Mouse (Mus musculus) liver, embryonic 11.5 days (tissue): ENCODE measurements around the gene C2. TPM values are rescaled to one million over a fixed set of nuclear protein-coding genes. Genes with fewer than 3 reads are reported as not detected.

ENCODE experiments used
- ATAC-seq: fragments of 200-750 bp; cut with Nextera tagmentation; replicated peaks from 2 replicates; pipeline ENCODE4 v1.8.0; 2017; ENCODE audit warnings: moderate number of reproducible peaks, mild to moderate bottlenecking, moderate TSS enrichment, moderate library complexity; ENCODE audit not compliant: low FRiP score
- DNase-seq: peaks from one replicate; pipeline ENCODE4 v3.0.0-alpha.2; 2017; ENCODE audit warnings: low spot score
- H3K27ac ChIP-seq: fragments of 300-500 bp; sonication (generic); 2 replicates; pipeline ENCODE4 v1.5.1; 2014; ENCODE audit warnings: mild to moderate bottlenecking, low read depth, low read length, control low read depth
- H3K27me3 ChIP-seq: fragments of 300-500 bp; sonication (generic); replicated peaks from 2 replicates; pipeline ENCODE4 v1.6.1; 2014; ENCODE audit warnings: low read length, mixed read lengths; ENCODE audit not compliant: control insufficient read depth, insufficient read depth
- H3K36me3 ChIP-seq: fragments of 300-500 bp; sonication (generic); 2 replicates; pipeline ENCODE4 v1.6.1; 2014; ENCODE audit warnings: mild to moderate bottlenecking, low read length, moderate library complexity, mixed read lengths; ENCODE audit not compliant: control insufficient read depth, insufficient read depth
- H3K4me1 ChIP-seq: fragments of 300-500 bp; sonication (generic); replicated peaks from 2 replicates; pipeline ENCODE4 v1.6.1; 2014; ENCODE audit warnings: low read length, mixed read lengths; ENCODE audit not compliant: control insufficient read depth, insufficient read depth
- H3K4me2 ChIP-seq: fragments of 300-500 bp; sonication (generic); 2 replicates; pipeline ENCODE4 v1.6.1; 2014; ENCODE audit warnings: mild to moderate bottlenecking, control low read depth, moderate library complexity
- H3K4me3 ChIP-seq: fragments of 300-500 bp; sonication (generic); 2 replicates; pipeline ENCODE4 v1.5.1; 2014; ENCODE audit warnings: low read depth, low read length, control low read depth
- H3K9ac ChIP-seq: fragments of 300-500 bp; sonication (generic); 2 replicates; pipeline ENCODE4 v1.6.1; 2014; ENCODE audit warnings: low read depth, low read length, control low read depth
- H3K9me3 ChIP-seq: fragments of 300-500 bp; sonication (generic); 2 replicates; pipeline ENCODE4 v1.6.1; 2016; ENCODE audit warnings: low read length, inconsistent platforms, mixed read lengths; ENCODE audit not compliant: control insufficient read depth
- WGBS: fragments of 180-500 bp; shearing (Covaris S2); extraction: QIAGEN DNeasy Blood & Tissue Kit; methylation state at CpG from one replicate; pipeline ENCODE4 v1.1.7; 2014; 5-methylcytosine and 5-hydroxymethylcytosine counted together
- polyA plus RNA-seq: library from polyadenylated mRNA; unstranded; fragments of >200 nt; fragmentation: Nextera tagmentation; extraction: Ambion mirVana; gene quantifications from 2 replicates; pipeline ENCODE4 v1.2.1, GENCODE M21; 2014

C2 gene
- polyA plus RNA-seq, 1 experiment from 2014 or later: 9.0 TPM

DNA sequence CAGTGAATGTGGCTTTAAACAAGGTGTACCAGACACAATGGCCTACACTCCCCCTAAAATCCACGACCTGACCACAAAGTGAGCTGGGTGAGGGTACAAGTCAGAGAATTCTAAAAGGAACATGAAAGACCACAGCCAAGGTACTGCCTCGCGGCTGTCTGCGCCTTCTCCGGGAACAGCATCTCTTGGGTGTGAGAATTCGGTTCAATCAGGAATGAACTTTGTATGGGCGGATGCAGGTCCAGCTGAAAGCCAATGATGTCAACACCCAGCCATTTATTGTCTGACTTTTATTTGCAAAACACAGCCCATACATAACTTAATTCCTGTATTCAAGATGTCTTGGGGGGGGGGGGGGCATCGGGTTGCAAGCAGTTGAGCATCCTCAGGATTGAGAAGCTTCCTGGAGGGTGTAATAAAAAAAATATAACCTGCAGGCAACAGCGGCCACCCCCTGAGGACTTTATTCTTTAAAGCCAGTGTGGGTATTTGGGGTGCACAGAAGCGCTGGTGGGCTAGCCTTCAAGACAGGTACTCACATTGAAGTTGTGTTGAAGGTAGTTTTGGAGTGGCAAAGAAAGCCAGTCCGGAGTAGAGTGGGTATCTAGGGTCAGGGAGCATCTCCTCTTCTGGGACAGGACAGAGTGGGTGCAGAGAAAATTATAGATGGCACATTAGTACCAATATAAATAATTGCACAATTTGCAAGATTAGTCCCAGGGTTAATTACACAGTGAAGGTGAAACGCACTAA is 4.8 kb downstream of the C2 start:
- ATAC-seq (no peak), DNase-seq (no peak)
- H3K27ac ChIP-seq: peak overlapping the region; percentile 82
- peak overlapping the region; percentile 91; the same call in 1 of the 2 replicates for H3K4me3 ChIP-seq
- H3K9ac ChIP-seq: peak overlapping the region; percentile 93
- peak overlapping the region; percentile 97 for H3K4me2 ChIP-seq
- peaks cover 6% of the 10 kb centered on the region for H3K36me3 ChIP-seq
- H3K9me3 ChIP-seq: peaks cover 4% of the 10 kb centered on the region; the same call in 1 of the 2 replicates
- no peaks in the 10 kb centered on the region for H3K27me3 ChIP-seq
- WGBS: 76% methylated on average over 12 of the region's 12 CpGs
- peaks cover 33% of the 10 kb centered on the region for H3K4me1 ChIP-seq

DNA sequence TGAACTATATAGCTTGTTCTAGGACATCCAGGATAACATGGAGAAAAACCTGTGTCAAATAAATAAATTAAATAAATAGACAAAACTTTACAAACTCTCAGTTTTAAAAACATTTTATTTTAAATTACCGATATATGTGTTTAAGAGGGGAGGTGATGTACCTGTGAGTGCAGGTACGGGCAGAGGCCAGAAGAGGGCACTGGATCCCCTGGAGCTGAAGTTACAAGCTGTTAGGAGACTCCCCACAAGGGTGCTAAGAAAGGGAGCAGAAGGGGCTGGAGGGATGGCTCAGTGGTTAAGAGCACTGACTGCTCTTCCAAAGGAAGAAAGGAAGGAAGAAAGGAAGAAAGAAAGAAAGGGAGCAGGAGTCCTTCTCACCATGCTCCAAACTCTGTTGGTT is 6.7 kb downstream of the C2 start:
- ATAC-seq (no peak), DNase-seq (no peak)
- Histone ChIP-seq H3K9me3 (peaks cover 3% of the 10 kb centered on the region; the same call in 1 of the 2 replicates), H3K9ac (no peak overlapping the region), H3K27me3 (no peaks in the 10 kb centered on the region), H3K4me1 (peaks cover 21% of the 10 kb centered on the region), H3K36me3 (peaks cover 4% of the 10 kb centered on the region), H3K27ac (no peak overlapping the region), H3K4me3 (no peak overlapping the region), H3K4me2 (no peak overlapping the region)
- WGBS: 92% methylated on average over 2 of the region's 2 CpGs

DNA sequence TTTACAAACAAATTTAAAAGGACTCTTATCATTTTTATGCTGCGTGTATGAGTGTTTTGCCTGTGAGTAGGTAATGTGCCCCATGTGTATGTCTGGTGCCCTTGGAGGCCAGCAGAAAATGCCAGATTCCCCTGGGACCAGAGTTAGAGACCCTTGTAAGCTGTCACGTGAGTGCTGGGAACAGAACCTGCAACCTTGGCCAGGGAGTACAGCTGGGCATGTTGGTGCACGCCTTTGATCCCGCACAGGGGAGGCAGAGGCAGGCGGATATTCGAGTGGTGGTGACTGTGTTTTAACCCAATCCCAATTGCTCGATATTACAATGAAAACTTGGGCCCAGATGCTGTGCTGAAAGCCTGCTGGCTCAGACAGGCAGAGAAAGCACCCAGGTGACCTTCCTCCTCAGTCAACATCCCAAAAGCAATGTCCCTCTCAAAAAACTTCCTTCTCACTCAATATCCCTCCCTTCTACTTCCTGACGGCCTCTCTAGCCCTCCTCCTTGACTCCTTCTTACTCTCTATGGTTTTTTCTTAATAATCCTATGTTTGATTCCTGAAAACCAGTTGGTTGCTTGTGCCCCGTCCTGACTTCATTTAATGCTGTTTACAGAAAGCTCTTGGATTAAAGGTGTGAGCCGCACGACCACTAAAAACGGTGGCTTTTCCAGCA is 7.9 kb downstream of the C2 start:
- no peak overlapping the region for H3K4me2 ChIP-seq
- peaks cover 13% of the 10 kb centered on the region for H3K4me1 ChIP-seq
- no peak overlapping the region for H3K9ac ChIP-seq
- ATAC-seq (no peak), DNase-seq (no peak)
- WGBS: 85% methylated on average over 12 of the region's 12 CpGs
- H3K27ac ChIP-seq: no peak overlapping the region
- no peak overlapping the region for H3K4me3 ChIP-seq
- H3K36me3 ChIP-seq: no peaks in the 10 kb centered on the region
- no peaks in the 10 kb centered on the region for H3K27me3 ChIP-seq
- H3K9me3 ChIP-seq: no peaks in the 10 kb centered on the region

DNA sequence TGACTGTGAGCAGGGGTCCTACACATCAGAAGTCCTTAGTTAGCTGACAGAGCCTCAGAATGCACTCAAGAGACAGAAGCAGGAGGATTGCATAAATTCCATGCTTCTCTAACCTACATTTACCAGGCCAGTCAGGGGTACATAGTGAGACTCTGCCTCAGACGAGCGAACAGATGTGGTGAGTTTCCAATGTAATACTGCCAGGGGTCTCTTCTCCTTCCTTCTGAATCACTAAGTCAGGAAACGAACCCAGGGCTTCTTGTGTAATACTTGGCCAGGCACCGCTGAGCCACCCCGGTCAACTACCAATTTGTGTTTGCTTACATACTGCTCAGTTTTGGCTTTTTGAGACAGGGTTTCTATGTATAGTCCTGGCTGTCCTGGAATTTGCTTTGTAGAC is 10.1 kb downstream of the C2 start:
- WGBS: 78% methylated on average over 5 of the region's 5 CpGs
- Histone ChIP-seq H3K4me1 (peaks cover 7% of the 10 kb centered on the region; the same call in 1 of the 2 replicates), H3K27me3 (no peaks in the 10 kb centered on the region), H3K36me3 (no peaks in the 10 kb centered on the region), H3K9me3 (no peaks in the 10 kb centered on the region), H3K27ac (no peak overlapping the region), H3K4me3 (no peak overlapping the region), H3K4me2 (no peak overlapping the region), H3K9ac (no peak overlapping the region)
- ATAC-seq (no peak), DNase-seq (no peak)

DNA sequence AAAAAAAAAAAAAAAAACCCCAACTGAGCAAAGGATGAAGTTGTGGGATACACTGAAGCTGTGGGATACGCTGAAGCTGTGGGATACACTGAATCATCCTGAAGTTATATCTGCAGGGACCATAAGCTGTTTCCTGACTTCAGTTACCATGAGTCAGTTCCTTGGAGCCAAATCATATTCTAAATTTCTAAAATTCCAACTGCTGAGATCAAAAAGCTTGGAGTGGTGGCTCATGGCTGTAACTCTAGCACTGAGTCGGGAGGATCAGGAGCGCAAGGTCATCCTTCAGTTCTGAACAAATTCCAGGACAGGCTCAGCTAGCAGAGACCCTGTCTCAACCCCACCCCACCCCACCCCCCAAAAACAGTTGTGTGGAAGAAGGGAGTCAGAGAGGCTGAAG is 12.4 kb downstream of the C2 start:
- Histone ChIP-seq H3K4me2 (no peak overlapping the region), H3K9ac (no peak overlapping the region), H3K27ac (no peak overlapping the region), H3K27me3 (no peaks in the 10 kb centered on the region), H3K4me1 (peaks cover 9% of the 10 kb centered on the region; the same call in 1 of the 2 replicates), H3K9me3 (no peaks in the 10 kb centered on the region), H3K36me3 (no peaks in the 10 kb centered on the region), H3K4me3 (no peak overlapping the region)
- 79% methylated on average over 3 of the region's 3 CpGs for WGBS
- DNase-seq: no peak
- ATAC-seq: no peak

DNA sequence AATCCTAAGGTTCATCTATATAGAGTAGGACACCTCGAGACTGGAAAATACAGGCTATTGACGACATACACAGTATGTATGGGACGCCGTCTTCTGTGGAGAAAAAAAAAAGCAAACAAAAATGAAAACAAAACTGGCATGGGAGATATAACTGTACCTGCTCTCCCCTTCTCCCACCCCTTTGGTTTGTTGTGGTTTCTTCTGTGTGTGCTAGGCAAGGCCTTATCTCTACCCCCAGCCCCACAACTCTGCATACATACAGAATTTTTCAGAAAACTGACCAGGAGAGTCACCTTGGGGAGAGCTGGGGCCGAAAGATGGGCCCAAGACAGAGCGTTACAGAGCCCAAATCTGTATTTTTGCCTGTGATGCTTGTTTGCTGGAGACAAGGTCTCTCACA is 13.4 kb downstream of the C2 start:
- H3K27me3 ChIP-seq: no peaks in the 10 kb centered on the region
- H3K9ac ChIP-seq: no peak overlapping the region
- DNase-seq (no peak), ATAC-seq (no peak)
- H3K4me2 ChIP-seq: 0 out of 2 replicates have a peak overlapping the region, but pooled peaks have one; percentile 20
- peaks cover 9% of the 10 kb centered on the region; the same call in 1 of the 2 replicates for H3K4me1 ChIP-seq
- 62% methylated on average over 6 of the region's 6 CpGs for WGBS
- no peaks in the 10 kb centered on the region for H3K9me3 ChIP-seq
- H3K36me3 ChIP-seq: no peaks in the 10 kb centered on the region
- no peak overlapping the region for H3K4me3 ChIP-seq
- no peak overlapping the region for H3K27ac ChIP-seq

DNA sequence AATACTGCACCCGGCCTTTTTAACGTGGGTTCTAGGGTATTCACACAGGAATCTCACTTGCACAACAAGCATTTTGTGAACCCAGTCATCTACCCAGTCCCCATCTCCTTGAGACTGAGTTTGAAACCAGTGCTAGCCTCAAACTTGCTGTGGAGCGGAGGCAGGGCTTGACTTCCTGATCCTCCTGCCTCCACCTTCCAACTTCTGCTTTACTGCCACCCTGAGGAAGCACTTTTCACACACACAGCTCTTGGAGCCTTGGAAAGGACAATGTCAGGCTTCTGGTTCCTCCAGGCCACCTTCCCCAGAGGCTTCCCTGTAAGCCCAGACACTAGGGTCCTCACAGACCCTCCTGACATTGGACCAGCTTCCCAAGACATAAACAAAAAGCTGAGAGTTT is 14.7 kb downstream of the C2 start:
- H3K36me3 ChIP-seq: no peaks in the 10 kb centered on the region
- ATAC-seq (no peak), DNase-seq (no peak)
- H3K4me1 ChIP-seq: peaks cover 12% of the 10 kb centered on the region; the same call in 1 of the 2 replicates
- H3K4me2 ChIP-seq: no peak overlapping the region
- no peak overlapping the region for H3K4me3 ChIP-seq
- H3K9me3 ChIP-seq: no peaks in the 10 kb centered on the region
- WGBS: 60% methylated on average over 3 of the region's 3 CpGs
- H3K27ac ChIP-seq: no peak overlapping the region
- no peaks in the 10 kb centered on the region for H3K27me3 ChIP-seq
- H3K9ac ChIP-seq: no peak overlapping the region; the same call in 1 of the 2 replicates

DNA sequence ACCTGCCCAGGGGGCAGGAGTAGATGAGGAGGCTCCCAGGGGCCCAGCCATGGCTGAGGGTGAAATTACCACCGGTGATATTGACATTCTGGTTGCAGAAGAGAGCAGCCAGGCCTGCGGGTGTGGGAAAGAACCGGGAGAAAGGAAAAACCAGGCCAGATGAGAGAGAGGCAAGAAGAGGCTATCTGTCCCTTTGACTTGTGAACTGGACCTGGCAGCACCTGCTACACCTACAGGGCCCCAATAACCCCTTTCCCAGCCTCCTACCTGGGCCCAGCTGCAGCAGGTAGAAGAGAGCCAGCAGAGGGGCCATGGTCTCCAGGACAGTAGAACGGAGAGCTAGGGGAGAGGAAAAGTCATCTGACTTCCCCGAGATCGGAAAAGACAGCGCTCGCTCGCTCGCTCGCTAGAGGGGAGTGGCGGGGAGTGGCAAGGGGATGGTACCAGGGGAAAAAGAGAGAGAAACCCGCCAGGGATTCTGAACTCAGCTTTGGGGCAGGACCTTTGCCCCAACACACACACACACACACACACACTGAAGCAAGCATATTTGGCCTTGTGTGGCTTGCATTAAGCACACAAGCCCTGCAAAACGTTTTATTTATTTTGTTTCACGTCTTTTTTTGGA is 16.3 kb downstream of the C2 start, which contains the start of gene Gm20547:
TSS of gene Gm20547 (minus strand) at position 360 of the 628 bp plus-strand sequence.
- Histone ChIP-seq H3K27ac (no peak within 1 kb of the TSS), H3K4me1 (peaks cover 12% of the 10 kb centered on the region; the same call in 1 of the 2 replicates), H3K4me2 (peak within 1 kb of the TSS; percentile 48), H3K4me3 (0 out of 2 replicates have a peak within 1 kb of the TSS, but pooled peaks have one; percentile 9), H3K9ac (no peak within 1 kb of the TSS; the same call in 1 of the 2 replicates), H3K9me3 (no peaks in the 10 kb centered on the region), H3K27me3 (no peaks in the 10 kb centered on the region), H3K36me3 (no peaks in the 10 kb centered on the region)
- no peak for DNase-seq
- ATAC-seq: no peak; the same call in 1 of the 2 replicates
- 17% methylated on average over 15 of the region's 15 CpGs for WGBS
